Mouse (Mus musculus): ENCODE measurements at regions not wholly inside any gene's neighbourhood (a gene's known extent, or its start where the extent isn't known, plus 50 kb on each side); places are given as distances from the start of the nearest gene placed in this dataset.
A peak's percentile ranks its signal among the peaks of the same experiment; 100 is the strongest.

- no peak for DNase-seq (ENCODE audit: low read depth, low spot score)
Measured at GRCm38 (mm10) chrX:99415701-99416100, 55.4 kb downstream of the Pja1 start.

GRCm38 (mm10) chrX:99410942-99411341, 60.1 kb downstream of the Pja1 start:
- DNase-seq (ENCODE audit: low read depth, low spot score) = no peak

- no peak for DNase-seq (ENCODE audit: low read depth, low spot score)
Measured at GRCm38 (mm10) chrX:99409858-99410257, 61.2 kb downstream of the Pja1 start.

GRCm38 (mm10) chrX:99409331-99409730, 61.7 kb downstream of the Pja1 start:
- no peak for DNase-seq (ENCODE audit: low read depth, low spot score)

- no peak for DNase-seq (ENCODE audit: low read depth, low spot score)
Measured at GRCm38 (mm10) chrX:99408804-99409203, 62.3 kb downstream of the Pja1 start.

GRCm38 (mm10) chrX:99405843-99406242, 65.2 kb downstream of the Pja1 start:
- no peak for DNase-seq (ENCODE audit: low read depth, low spot score)

- DNase-seq (ENCODE audit: low read depth, low spot score) = no peak
Measured at GRCm38 (mm10) chrX:99403521-99404149, 67.4 kb downstream of the Pja1 start.

- no peak for DNase-seq (ENCODE audit: low read depth, low spot score)
Measured at GRCm38 (mm10) chrX:99402841-99403520, 68.1 kb downstream of the Pja1 start.

- DNase-seq (ENCODE audit: low read depth, low spot score) = no peak
Measured at GRCm38 (mm10) chrX:99397344-99397743, 73.7 kb downstream of the Pja1 start.

- no peak for DNase-seq (ENCODE audit: low read depth, low spot score)
Measured at GRCm38 (mm10) chrX:99396180-99396579, 74.9 kb downstream of the Pja1 start.

GRCm38 (mm10) chrX:99395067-99395466, 76.0 kb downstream of the Pja1 start:
- no peak for DNase-seq (ENCODE audit: low read depth, low spot score)

GRCm38 (mm10) chrX:99391628-99392027, 79.4 kb downstream of the Pja1 start:
- DNase-seq (ENCODE audit: low read depth, low spot score) = no peak

GRCm38 (mm10) chrX:99390462-99390838, 80.6 kb downstream of the Pja1 start:
- no peak for DNase-seq (ENCODE audit: low read depth, low spot score)

- no peak for DNase-seq (ENCODE audit: low read depth, low spot score)
Measured at GRCm38 (mm10) chrX:99389778-99390461, 81.2 kb downstream of the Pja1 start.

GRCm38 (mm10) chrX:99370711-99371110, 100.4 kb downstream of the Pja1 start:
- DNase-seq (ENCODE audit: low read depth, low spot score) = no peak

- no peak for DNase-seq (ENCODE audit: low read depth, low spot score)
Measured at GRCm38 (mm10) chrX:99369258-99369900, 101.7 kb downstream of the Pja1 start.

- DNase-seq (ENCODE audit: low read depth, low spot score) = no peak
Measured at GRCm38 (mm10) chrX:99364072-99364471, 107.0 kb downstream of the Pja1 start.

GRCm38 (mm10) chrX:99360095-99360890, 110.8 kb downstream of the Pja1 start:
- peak; percentile 20 for DNase-seq (ENCODE audit: low read depth, low spot score)

- no peak for DNase-seq (ENCODE audit: low read depth, low spot score)
Measured at GRCm38 (mm10) chrX:99358784-99359183, 112.3 kb downstream of the Pja1 start.

GRCm38 (mm10) chrX:99358051-99358617, 112.9 kb downstream of the Pja1 start:
- DNase-seq (ENCODE audit: low read depth, low spot score) = no peak

- no peak for DNase-seq (ENCODE audit: low read depth, low spot score)
Measured at GRCm38 (mm10) chrX:99355128-99355527, 115.9 kb downstream of the Pja1 start.
